Mouse (Mus musculus) thymus, postnatal 0 days (tissue): ENCODE measurements around the gene Phf20. TPM values are rescaled to one million over a fixed set of nuclear protein-coding genes. Genes with fewer than 3 reads are reported as not detected.

Experiments
- DNase-seq: peaks from one replicate; pipeline ENCODE4 v3.0.0-alpha.2; 2015; ENCODE audit warnings: low spot score
- polyA plus RNA-seq: library from polyadenylated mRNA; unstranded; fragments of >200 nt; fragmentation: Nextera tagmentation; extraction: Ambion mirVana; gene quantifications from 2 replicates; pipeline ENCODE4 v1.2.1, GENCODE M21; 2015

The Phf20 gene
- polyA plus RNA-seq, 1 experiment from 2014 or later, result 62.7 TPM

DNA sequence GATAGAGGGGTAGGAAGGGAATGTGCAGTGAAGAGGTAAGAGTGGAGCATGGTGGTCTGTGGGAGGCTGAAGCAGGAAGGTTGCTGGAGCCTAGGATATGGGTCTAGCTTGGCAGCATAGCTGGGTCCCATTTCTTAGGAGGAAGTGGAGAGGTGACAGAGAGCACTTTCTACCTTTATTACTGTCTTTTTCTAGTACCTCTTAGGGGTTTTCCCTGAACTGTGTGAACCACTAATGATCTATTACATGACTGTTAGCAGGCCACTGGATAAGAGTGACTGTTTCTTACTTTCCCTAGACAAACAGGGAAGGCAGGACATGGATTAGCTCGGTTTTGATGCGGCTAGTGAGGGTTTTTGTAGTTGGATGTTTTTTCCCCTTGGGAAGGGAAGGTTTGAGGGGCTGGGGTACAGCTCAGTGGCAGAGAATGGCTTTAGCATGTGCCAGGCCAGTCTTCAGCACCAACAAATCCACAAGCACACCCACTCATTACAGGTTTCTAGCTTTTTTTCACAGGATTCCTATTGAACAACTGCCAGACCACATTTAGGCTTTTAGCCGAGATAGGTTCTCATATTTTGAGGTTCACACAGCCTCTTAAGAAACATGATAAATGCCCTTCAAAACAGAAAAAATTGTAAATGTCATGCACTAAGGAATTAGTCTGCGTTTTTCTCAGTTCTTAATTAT lies 67.1 kb downstream of the Phf20 start:
- no peak for DNase-seq

DNA sequence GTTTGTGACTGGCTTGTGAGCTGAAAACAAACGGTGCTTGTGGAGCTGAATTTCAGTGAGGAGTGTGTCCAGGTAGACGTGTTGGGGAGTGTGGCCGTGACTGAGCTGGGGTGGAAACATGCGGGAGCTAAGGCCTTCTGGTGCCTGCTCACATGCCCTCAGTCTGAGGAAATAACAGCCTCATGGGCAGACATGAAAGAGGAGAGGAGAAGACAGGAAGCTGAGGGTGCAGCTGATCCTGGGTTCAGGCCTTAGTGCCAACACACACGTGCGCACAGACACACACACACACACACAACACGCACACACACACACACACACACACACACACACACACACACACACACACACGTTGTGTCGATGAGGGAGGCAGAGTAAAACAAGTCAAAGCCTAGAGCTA lies 71.4 kb downstream of the Phf20 start:
- DNase-seq, result peak; percentile 70

DNA sequence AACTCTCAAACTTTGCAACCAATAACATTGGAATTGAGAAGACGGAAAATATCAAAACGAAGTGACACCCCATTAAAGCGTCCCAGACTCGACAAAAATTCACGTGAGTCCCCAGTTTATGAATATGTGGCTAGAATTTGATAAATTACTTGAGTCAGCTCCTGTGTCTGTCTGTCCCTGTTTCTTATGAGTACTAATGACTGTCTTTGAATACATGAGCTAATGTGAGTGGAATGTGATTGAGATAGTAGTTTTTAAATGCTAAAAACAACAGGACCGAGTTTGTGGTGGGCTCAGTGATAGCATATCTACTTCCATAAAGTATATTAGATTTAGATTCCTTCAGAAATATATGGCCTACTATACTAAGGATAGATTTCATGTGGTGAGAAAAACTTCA lies 76.3 kb downstream of the Phf20 start:
- no peak for DNase-seq

DNA sequence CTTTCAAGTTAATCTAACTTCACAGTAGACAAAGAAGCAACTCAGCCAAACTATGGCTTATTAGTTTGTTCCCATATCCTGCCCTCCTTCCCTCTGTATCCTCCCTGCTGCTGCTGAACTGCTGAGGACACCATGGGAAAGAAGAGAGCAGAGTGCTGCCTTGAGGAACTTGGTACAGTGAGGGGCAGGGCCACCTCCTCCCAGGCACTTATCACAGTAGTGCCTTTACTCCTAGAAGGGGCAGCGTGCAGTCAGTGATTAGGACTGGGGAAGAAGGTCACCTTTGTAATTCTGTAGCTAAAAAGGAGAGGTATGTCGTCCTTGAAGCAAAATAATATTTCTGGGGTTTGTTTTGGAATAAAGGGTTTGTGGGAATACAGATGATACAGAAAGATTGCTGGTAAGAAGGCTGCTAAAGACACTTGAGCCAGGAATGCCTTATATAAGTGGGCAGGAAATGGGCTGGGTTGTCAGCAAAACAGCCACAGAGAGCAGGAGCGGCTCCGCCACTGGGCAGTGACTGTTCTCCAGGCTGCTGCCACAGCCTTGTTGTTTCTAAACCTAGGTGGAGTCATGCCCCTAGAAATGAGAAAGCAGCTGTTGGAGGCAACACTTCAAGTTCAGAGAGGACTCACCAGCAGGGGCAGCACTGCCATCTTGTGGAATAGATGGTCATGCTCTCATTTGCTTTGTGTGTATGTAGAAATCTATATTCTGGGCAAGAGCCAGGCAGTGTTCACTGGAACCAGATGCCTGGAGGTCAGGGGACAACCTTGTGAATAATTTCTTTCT lies 82.2 kb downstream of the Phf20 start:
- DNase-seq, result peak; percentile 91

DNA sequence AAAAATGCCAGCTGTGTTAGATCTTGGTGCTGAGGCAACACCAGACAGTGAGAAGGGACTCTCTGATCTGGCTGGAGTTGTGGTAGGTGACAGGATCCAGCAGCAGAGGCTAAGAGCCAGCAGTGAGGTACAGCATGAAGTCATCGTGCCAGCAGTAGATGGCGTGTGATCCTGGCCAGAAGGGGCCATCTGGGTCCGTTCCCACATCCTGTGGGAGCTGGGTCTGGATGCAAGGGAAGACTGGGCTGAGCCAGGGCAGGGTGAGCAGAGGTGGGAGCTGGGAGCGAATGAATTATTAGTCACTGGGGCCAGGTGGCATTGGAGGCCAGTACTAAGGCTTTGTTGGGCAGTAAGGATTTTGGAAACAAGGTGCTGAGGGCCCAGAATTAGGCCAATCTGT lies 85.0 kb downstream of the Phf20 start:
- DNase-seq, result no peak

DNA sequence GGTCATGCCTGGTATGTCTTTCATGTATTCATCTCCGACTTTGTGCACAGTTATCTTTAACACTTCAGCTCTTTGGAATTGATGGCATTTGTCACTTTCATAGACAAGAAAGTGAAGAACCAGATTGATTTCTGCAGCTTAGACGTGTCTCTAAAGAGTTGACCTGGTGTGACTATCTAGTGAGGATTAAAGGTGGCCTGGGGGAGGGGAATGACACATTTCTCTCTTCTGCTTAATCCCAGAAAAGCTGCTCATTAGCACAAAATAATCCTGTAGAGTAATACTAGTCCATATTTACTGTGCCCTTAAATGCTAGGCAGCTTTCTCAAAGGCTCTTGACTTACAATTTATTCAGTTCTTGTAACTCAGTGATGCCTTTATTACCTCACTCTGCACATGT lies 88.9 kb downstream of the Phf20 start:
- DNase-seq, result no peak

DNA sequence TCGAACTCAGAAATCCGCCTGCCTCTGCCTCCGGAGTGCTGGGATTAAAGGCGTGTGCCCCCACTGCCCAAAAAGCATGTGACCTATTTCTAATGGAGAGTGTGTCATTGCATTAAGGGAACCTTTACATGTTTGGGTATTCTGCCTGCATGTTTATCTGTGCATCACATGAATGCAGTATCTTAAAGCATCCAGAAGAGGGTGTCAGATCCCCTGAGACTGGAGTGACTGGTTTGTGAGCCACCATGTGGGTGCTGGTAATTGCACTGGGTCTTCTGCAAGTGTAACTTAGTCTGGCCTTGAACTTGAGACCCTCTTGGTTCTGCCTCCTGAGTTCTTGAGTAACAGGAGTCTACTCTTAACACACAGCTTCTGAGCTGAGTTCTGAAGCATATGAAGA lies 90.5 kb downstream of the Phf20 start:
- no peak for DNase-seq

DNA sequence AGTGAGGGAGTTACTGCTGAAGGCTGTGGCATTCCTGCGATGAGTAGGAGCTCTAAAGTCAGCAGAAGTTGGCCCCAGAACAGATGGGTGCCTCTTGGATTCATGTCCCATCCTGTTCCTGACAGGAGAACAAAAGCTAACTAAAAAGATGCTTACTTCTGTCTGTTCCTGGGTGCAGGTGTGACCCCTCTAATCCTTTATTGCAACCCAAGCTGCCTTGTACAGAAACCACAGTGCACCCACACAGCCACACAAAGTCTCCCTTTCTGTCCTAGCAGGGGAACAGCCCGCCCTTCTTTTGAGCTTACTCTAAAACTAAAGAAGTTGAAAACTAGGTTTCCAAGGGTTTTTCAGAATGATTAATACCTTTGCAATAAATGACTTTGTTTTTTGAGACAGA lies 92.0 kb downstream of the Phf20 start:
- DNase-seq, result peak; percentile 55

DNA sequence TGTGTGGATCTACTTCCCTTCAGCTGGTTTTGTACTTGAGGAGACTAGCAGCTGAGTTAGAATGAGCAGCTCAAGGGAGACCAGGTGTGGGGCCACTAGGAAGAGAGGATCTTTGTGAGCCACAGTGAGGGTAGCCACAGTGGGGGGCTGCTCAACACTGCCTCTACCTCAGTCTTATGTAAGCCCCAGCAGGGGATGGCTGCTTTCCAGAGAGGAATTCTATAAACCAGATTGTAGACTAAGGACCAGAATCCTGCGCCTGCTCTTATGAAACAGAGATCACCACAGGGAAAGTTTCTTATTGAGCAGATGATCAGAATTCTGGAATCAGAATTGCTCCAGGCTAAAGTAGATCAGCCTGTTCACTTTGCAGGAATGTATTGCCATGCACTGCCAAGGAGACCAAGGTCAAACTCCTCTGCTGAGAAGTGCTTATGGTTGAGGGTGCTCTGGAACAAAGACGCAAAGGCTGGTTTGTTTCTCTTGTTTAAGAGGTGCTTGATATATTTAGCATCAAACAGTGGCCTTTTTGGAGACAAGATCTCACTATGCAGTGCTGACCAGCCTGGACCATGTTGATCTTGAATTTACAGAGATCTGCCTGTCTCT lies 93.4 kb downstream of the Phf20 start:
- peak; percentile 58 for DNase-seq

DNA sequence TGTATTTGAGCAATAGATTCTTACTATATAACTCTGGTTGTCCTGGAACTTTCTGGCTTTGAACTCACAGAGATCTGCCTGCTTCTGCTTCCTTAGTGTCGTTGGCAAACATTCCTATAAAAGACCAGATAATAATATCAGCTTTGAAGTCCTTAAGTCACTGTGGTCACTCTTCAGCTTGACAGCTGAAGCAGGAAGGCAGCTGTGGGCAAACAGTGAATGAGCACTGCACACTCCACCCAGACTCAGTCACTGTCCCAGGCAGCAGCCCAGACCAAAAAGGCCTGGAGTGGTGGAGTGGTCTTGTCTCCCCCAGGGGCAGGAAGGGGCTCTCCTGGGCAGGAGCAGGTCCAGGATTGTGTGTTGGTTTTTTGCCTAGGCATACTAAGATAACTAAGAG lies 95.7 kb downstream of the Phf20 start:
- DNase-seq, result no peak

DNA sequence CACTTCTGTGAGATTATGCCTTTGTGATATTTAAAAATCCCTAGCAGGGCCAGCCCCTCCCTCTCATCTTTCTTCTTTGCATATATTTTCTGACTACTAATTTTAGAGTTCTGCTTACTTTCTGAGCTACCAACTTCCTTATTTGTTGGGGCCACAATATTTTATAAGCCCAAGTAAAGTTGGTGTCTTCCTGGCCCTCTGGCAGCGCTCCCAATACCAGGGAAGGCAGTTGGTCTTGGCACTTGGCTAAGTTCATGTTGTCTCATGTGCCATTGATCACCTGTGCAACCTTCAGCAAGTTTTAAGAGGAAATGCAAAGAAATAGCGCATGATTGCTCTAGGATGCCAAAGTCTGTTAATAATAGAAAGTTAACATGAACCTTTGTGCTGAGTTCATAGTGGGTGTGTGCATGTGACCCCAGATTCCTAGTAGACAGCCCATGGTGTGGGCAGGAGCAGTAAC lies 99.4 kb downstream of the Phf20 start:
- DNase-seq, result no peak

DNA sequence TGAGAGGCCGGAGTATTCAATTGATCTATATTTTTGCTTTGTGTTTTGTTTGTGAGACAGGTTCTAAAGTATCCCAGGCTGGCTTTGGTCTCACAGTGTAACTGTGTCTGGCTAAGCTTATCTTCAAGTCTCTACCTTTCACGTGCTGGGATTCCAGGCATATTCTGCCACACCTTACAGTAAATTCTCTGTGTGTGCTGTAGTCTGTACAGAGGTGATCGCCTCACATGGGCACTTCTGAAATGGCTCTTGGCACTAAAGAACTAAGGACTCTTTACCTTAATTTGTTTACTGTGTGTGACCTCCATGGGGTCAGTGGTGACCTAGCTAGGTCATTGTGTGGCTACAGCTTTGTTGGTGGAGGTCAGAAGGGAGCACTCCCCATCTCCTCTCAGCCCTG lies 99.9 kb downstream of the Phf20 start:
- DNase-seq, result no peak

DNA sequence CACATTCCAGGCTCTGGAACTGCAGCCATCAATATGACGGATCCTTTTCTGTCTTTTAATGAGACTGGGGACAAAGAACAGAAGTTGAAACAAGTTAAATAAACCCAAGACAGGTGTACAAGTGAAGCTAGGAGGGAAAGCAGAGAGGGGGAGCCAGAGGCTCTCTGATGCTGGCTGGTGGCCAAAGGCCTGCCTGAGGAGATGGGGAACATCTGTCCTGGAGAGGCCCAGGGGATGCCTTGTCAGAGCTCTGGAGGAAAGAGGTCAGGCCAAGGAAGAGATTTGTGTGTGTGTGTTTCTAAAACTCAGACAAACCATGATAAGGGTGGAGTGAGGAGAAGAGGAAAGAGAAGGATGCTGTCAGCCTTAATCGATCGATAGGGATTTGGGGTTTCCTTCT lies 101.4 kb downstream of the Phf20 start:
- DNase-seq, result no peak

DNA sequence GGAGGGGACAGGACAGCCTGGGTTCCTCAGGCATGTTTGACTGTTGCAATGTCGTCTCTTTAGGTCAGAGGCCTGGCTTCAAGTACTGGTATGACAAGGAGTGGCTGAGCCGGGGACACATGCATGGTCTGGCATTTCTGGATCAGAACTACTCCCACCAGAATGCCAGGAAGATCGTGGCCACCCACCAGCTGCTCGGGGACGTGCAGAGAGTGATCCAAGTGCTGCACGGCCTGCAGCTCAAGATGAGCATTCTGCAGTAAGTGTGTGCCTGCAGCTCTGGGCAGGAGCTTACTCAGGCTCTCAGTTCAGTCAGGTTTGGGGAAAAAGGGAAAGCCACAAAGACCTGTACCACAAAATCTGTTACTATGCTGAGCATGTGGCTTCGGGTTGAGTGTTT lies 102.2 kb downstream of the Phf20 start:
- DNase-seq, result no peak

DNA sequence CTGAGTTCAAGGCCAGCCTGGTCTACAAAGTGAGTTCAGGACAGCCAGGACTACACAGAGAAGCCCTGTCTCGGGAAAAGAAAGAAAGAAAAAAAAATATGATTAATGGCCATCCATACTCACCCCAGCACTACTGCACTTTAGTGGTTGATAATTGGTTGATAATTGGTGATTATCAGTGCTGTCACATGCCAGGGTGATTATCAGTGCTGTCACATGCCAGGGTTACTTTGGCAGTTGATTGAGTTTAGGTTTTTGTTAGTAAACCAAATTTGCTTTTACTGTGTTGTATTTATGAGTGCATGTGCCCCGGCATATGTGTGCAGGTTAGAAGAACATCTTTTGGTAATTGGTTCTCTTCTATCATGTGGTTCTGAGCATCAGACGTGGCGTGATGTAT lies 105.8 kb downstream of the Phf20 start:
- no peak for DNase-seq

DNA sequence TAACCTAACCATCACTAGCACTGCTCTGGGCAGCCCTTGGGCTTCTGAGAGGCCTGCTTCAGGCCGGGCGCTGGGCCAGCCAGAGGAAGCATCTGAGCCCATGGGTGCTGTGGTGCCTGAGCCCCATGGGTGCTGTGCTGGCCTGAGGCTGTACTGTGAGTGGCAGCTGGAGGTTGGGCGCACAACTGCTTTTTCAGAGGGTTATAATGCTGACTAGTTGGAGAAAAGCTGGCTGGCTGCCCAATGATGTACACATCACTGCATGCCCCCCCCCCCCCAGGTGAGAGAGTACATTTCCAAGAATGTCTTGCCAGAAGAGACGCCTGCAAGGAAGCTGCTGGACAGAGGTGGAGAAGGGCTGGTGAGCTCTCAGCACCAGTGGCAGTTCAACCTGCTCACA lies 108.1 kb downstream of the Phf20 start:
- DNase-seq, result no peak

DNA sequence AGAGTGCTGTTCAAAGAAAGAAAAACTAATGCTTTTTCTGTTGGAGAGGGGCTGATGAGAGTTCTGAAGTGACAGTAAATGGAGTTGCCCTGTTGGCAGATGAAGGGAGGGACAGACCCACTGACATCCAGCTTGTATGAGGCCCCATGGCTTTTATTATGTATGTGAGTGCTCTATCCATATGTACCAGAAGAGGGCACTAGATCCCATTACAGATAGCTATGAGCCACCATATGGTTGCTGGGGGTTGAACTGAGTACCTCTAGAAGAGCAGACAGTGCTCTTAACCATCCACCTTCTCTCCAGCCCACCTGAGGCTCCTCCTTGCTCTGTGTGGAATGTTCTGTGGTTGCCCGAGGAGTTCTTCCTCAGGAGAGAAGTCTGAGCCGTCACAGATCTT lies 109.6 kb downstream of the Phf20 start:
- peak; percentile 60 for DNase-seq

DNA sequence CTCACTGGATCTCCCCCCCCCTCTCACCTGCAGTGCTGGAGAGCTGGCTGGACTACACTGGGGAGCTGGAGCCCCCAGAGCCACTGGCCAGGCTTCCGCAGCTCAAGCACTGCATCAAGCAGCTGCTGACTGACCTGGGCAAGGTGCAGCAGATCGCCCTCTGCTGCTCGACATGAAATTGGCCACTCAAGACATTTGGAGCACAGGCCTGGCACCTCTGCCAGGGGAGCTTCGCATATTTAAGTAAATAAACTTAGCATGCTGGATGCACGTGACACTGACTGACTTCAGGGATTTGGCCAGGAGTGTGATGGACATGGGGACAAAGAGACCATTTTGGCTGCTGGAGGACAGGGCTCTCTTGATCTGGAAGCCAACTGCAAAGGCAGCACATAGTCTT lies 111.0 kb downstream of the Phf20 start:
- DNase-seq, result no peak

DNA sequence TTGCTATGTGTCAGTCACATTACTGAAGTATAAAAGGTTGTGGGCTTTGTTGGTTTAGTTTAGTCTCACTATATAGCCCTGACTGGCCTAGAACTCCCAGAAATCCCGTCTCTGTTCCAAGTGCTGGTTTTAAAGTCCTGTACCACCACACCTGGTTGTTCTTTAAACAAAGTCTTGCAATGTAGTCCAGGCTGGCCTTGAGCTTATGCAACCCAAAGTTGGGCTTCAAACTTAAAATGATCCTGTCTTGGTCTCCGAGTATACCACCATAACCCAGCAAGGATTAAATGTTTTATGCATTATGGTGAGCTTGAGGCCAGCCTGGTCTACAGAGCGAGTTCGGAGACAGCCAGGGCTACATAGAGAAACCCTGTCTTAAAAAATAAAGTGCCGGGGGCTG lies 113.7 kb downstream of the Phf20 start:
- no peak for DNase-seq

DNA sequence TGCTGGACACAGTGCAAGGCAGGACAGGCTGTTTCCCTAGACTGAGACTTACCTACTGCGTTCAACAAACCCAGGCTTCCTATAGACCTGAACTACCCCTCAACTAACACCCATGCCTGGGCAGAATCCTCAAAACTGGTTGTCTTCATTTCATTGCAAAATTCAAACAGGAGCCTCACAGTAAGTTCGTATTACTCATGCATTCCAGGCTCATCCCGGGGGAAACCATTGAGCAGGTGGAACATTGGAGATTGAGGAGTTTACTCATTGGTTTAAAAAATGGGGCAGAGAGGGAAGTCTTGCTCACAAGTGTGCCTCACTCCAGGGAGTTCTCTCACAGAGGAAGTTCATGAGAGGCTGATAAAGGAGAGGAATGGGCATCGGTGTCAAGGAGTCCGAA lies 114.2 kb downstream of the Phf20 start:
- DNase-seq, result no peak

DNA sequence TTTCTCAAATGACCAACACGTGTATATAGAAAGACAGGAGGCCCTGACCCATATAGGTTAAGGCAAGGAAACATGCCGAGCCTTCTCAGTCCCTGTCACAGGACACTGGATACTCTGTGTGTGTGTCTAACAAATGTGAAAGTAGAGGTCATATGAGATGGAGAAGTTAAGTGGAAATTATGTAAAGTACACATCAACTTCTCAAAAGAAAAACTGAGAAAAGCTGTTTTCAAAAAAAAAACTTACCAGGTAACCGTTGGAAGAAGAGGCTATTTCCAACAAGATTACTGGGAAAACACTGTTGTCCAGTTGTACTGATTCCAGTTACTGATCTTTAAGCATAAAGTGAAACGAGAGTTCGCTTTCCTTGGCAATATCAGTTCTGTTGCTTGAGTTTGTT lies 114.7 kb downstream of the Phf20 start:
- no peak for DNase-seq

DNA sequence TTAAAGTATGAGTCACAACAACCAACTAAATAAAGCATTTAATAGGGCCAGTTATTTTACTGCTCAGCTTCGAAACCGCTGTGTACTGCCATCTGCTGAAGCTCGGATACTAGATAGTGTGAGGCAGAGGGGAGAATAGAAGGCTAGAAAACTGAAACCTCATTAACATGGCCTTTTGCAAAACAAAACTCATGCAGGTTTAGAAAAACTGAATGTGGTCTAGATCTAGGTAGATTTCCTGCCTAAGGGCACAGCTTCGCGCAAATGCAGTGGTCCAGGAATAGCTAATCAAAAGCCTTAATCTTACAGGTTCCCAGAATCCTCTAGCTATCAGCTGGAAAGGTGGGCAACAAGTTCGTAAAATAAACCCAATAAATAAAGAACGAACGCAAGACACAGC lies 115.2 kb downstream of the Phf20 start:
- DNase-seq, result no peak

DNA sequence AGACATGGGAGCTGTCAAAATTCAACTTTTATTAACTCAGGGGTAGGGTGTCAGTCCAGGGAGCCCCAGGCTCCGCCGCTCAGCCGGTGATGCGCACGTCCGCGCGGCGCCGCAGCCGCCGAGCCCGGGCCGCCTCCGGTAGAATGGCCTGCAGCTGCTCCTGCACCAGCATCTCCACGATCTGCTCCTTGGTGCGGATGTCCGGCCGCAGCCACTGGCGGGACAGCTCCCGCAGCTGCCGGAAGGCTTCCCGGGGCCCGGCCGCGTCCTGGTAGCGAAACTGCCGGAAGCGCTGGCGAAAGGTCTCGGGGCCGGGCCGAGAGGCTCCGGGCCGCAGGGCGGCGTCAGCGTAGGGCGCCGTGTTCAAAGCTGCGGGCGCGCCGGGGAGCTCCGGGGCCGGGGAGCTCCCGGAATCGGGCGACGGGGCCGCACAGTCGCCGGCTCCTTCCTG lies 115.6 kb downstream of the Phf20 start:
- peak; percentile 56 for DNase-seq
